Mouse (Mus musculus): ENCODE results near the gene Arhgap22.

The Arhgap22 gene

DNA sequence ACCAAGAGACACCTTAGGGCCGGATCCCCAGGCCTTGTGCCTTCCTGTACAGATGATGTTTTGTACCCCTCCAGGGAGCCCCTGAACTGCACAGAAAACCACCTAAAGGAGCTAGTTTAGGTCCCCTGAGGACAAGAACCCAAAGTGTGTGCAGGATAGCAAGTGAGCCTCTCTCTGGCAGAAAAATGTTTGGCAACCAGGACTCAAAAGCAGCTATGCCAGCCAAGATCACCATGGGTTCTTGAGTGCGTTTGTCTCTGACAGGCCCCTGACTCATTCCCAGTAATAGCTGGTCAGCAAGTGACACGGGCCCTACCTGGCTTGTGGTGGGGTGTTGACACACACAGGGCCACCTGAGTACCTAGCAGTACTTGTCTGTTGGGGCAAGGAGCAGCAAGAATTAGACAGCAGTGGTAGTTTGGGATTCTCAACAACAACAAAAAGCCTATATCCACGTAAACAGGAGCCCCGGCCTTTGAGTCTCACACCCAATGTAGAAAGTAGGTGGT is 115.5 kb downstream of the Arhgap22 start:
- DNase-seq (ENCODE audit: low spot score in 2 of 2): no peak

- no peak for DNase-seq (ENCODE audit: low spot score in 2 of 2)
These were observed 117.2 kb downstream of the Arhgap22 start for GRCm38 (mm10) chr14:33330986-33331385.

GRCm38 (mm10) chr14:33331627-33332026 is 117.8 kb downstream of the Arhgap22 start:
- no peak for DNase-seq (ENCODE audit: low spot score in 2 of 2)

- DNase-seq (ENCODE audit: low spot score in 2 of 2): no peak
These were observed 120.0 kb downstream of the Arhgap22 start for GRCm38 (mm10) chr14:33333833-33334232.

- DNase-seq (ENCODE audit: low spot score in 2 of 2): no peak
These were observed 120.6 kb downstream of the Arhgap22 start for GRCm38 (mm10) chr14:33334402-33334801.

DNA sequence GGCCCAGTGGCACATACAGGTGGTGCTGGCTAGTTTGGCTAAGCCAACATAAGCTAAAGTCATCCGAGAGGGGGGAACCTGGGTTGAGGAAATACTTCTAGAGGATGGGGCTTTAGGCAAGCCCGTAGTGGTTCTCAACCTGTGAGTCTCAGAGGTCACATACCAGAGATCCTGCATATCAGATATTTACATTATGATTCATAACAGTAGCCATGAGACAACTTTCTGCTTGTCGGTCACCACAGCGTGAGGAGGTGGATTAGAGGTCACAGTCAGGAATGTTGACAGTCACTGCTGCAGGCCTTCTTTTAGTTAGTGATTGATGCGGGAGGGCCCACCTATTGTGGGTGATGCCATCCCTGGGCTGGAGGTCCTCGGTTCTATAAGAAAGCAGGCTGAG is 121.9 kb downstream of the Arhgap22 start:
- DNase-seq (ENCODE audit: low spot score in 2 of 2): no peak

DNA sequence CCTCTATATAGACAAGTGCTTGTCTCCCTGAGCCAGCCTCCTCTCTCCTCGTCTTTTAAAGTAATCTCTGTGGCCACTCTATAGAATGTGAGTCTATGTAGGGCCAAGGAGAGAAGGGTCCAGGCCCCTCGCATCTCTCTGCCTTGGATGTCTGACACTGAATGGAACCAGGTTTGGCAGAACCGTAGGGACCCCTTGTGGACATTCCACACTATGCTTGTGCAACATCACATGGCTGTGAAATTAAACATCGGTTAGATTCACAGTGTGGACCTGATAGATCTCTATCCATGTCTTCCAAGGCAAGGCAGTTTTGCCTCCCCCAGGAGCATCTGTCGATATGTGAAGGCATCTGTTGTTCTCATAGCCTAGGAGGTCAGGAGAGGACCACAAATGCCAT is 124.9 kb downstream of the Arhgap22 start:
- DNase-seq (ENCODE audit: low spot score in 2 of 2): no peak

GRCm38 (mm10) chr14:33343131-33343725 is 129.4 kb downstream of the Arhgap22 start:
- DNase-seq (ENCODE audit: low spot score in 2 of 2): no peak

GRCm38 (mm10) chr14:33346546-33346945 is 132.7 kb downstream of the Arhgap22 start:
- DNase-seq (ENCODE audit: low spot score in 2 of 2): no peak

GRCm38 (mm10) chr14:33347738-33348137 is 133.9 kb downstream of the Arhgap22 start:
- DNase-seq (ENCODE audit: low spot score in 2 of 2): no peak

DNA sequence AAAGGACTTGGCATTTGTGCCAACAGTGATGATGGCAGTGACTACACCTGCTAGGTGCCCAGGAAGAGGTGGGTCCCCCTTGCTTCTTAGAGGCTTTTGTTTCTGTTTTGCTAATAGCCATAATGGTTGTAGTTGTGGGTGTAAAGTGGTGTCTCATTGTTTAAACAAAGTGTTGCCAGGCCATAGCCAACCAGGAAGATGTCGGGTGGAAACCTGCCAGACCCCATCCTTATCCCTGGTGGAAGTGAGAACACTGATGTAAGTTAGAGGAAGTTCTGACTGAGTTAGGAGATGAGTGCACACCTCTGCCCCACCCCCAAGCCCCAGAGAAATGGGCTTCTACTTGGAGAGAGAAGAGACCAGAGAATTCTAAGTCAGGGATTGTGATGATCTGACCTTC is 134.3 kb downstream of the Arhgap22 start:
- no peak for DNase-seq (ENCODE audit: low spot score in 2 of 2)

DNA sequence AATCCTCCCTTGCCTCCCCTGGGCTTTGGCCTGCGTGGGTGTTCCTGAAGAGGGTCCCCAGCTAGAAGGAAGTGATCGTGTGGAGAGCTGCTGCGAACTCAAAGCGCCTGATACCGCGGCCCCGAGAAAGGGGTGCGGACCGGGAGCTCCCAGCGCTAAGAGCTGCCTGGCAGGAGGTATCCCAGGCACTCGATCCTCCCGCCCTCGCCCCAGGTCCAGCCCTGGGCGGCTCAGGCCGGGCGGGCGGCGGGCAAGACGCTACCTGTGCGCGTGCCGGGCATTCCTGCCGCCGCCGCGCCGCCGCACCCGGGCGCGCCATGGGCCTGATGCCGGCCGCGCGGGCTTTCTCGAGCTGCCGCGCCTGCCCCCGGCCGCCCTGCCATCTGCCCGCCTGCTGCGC is 137.2 kb downstream of the Arhgap22 start:
- no peak for DNase-seq (ENCODE audit: low spot score in 2 of 2)

- no peak for DNase-seq (ENCODE audit: low spot score in 2 of 2)
These were observed 138.3 kb downstream of the Arhgap22 start for GRCm38 (mm10) chr14:33351984-33352722.

DNA sequence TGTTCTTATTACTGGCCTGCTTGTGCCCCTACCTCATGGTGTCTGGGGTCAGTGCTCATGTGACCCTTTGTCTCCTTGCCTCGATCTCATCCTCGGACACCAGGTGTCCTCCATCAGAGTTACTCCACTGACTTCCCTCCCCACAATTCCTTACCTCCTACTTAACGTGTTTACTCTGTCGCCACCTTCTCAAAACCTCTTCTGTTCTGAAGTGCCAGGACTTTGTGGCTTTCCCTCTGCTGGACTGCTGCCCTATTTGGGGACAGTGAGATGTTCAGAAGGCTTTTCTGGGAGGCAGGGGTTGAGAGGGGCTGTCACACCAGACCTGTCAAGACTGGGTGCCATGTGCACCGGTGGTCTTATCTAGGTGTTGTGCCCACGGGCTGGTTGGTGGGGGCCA is 139.1 kb downstream of the Arhgap22 start:
- no peak for DNase-seq (ENCODE audit: low spot score in 2 of 2)

DNA sequence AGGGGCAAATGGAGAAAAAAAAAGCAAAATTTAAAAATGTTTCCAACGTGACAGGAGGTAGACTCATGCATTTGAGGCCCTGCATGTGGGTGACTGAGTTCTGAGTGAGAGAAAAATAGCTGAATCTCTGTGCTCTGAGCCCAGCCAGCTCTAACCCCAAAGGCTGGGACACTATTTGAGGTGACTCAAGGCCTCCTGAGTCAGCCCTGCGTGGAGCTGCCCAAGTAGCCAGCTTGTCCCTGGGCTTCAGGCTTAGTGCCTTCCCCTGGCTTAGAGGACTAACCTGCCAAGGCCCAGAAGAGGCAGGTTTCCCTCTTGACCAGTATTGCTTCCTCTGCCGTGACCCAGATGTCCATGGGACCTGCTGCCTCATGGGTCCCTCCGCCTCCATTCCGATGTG is 141.4 kb downstream of the Arhgap22 start:
- no peak for DNase-seq (ENCODE audit: low spot score in 2 of 2)

DNA sequence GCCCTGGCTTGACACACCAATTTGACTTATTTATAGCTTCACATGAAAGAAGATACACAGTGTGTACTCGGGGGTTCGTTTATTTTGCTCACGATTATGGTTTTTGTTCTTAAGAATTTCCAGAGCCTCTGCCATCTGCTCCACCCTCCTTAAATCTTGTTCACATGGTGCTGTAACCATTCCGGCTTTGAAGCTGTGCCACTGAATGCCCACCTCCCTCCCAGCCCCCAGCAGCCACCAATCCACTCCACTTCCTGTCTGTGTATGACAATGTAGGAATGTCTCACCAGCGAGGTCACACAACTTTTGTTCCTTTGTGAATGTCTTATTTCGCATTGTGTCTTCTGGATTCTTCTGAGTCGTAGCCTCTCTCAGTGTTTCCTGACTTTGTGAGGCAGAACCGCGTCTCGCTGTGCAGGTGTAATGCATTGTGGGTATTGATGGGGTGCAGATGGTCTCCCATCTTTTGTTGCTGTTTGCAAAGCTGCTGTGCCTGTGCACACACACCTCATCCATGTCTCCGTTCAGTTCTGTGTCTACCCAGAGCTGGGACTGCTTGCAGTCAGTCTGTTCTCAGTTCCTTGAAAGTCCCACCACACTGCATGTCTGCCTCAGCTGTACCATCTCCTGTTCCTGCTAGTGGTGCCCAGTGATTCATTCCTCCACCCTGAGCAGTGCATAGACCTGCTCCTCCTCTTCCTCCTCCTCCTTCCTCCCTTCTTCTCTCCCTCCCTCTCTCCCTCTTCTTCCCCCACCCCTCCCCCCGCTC is 144.0 kb downstream of the Arhgap22 start:
- DNase-seq (ENCODE audit: low spot score in 2 of 2): no peak

- no peak for DNase-seq (ENCODE audit: low spot score in 2 of 2)
These were observed 145.1 kb downstream of the Arhgap22 start for GRCm38 (mm10) chr14:33358891-33359290.

DNA sequence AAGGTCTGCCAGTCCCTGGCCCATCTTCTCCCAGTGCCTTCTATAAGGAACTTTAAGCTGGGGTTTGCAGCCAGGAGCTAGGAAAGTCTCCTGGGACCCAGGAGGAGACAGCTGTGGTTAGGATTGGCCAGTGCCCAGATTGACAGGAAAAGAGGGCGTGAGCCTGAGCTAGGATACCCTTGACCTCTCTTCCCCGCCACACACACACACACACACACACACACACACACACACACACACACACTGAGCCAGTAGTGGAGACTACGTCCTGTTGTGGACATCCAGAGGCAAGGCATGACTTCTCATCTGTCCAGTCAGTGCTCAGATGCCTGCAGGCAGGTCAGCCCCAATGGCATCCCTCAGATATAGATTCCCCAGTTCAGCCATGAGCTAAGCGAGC is 147.7 kb downstream of the Arhgap22 start:
- no peak for DNase-seq (ENCODE audit: low spot score in 2 of 2)

DNA sequence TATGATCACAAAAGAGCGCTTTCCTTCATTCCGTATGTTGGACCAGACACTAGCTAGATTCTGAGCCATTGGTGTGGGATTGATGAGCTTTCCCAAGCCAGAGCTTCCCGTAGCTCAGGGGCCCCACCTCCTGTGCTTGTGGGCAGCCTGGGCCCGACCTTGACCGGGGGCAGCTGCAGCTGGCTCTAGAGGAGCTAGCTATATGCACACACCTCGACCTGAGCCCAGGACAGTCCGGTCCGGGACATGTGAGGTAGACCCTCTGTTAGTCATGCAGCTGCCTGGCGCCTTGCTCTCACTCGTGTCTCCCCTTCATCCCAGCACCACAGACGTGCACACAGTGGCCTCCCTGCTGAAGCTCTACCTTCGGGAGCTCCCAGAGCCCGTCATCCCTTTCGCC is 148.3 kb downstream of the Arhgap22 start:
- no peak for DNase-seq (ENCODE audit: low spot score in 2 of 2)

DNA sequence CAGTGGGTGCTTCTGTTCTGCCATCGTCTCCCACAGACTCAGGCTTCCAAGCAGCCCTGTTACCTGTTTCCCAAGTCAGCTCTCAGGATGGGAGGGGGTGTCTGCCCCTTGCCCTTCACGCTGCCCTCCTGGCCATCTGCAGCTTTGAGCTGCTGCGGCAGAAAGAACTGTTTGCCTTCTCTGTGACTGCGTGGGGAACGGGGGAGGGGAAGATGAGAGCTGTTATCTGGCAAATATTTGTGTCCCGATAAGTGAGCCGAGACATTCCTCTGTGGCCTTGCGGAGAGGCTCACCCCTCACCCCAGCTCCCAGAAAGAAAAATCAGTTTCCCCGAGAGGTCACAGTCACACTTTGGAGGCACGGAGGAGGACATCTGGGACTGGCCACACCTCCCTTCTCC is 149.0 kb downstream of the Arhgap22 start:
- DNase-seq (ENCODE audit: low spot score in 2 of 2): no peak

GRCm38 (mm10) chr14:33363611-33364010 is 149.8 kb downstream of the Arhgap22 start:
- no peak for DNase-seq (ENCODE audit: low spot score in 2 of 2)

- DNase-seq (ENCODE audit: low spot score in 2 of 2): no peak
These were observed 150.2 kb downstream of the Arhgap22 start for GRCm38 (mm10) chr14:33364061-33364460.

All from spleen, postnatal 14 days (tissue).